Mouse (Mus musculus) hindbrain, embryonic 13.5 days (tissue): ENCODE results near the gene BC067074. TPM values are rescaled to one million over a fixed set of nuclear protein-coding genes. Genes with fewer than 3 reads are reported as not detected.

Experiments used
- ATAC-seq: fragments of 200-750 bp; cut with Nextera tagmentation; 2 replicates; pipeline ENCODE4 v1.8.0; 2017; ENCODE audit warnings: moderate TSS enrichment; ENCODE audit not compliant: low FRiP score
- H3K27ac ChIP-seq: fragments of 300-500 bp; sonication (generic); 2 replicates; pipeline ENCODE4 v1.5.1; 2015; ENCODE audit warnings: inconsistent platforms, mild to moderate bottlenecking, moderate library complexity
- H3K27me3 ChIP-seq: fragments of 300-500 bp; sonication (generic); 2 replicates; pipeline ENCODE4 v1.6.1; 2015; ENCODE audit warnings: mild to moderate bottlenecking, inconsistent platforms
- H3K36me3 ChIP-seq: fragments of 300-500 bp; sonication (generic); 2 replicates; pipeline ENCODE4 v1.6.1; 2015; ENCODE audit warnings: mild to moderate bottlenecking, inconsistent platforms
- H3K4me1 ChIP-seq: fragments of 300-500 bp; sonication (generic); replicated peaks from 2 replicates; pipeline ENCODE4 v1.6.1; 2015; ENCODE audit warnings: inconsistent platforms
- H3K4me2 ChIP-seq: fragments of 300-500 bp; sonication (generic); 2 replicates; pipeline ENCODE4 v1.6.1; 2015; ENCODE audit warnings: inconsistent platforms, mild to moderate bottlenecking, moderate library complexity
- H3K4me3 ChIP-seq: fragments of 300-500 bp; sonication (generic); 2 replicates; pipeline ENCODE4 v1.5.1; 2015; ENCODE audit warnings: mild to moderate bottlenecking, inconsistent platforms
- H3K9ac ChIP-seq: fragments of 300-500 bp; sonication (generic); 2 replicates; pipeline ENCODE4 v1.6.1; 2015; ENCODE audit warnings: mild to moderate bottlenecking, inconsistent platforms
- H3K9me3 ChIP-seq: fragments of 300-500 bp; sonication (generic); 2 replicates; pipeline ENCODE4 v1.6.1; 2016; ENCODE audit warnings: inconsistent platforms
- WGBS: fragments of 180-500 bp; shearing (Covaris S2); methylation state at CpG from one replicate; pipeline ENCODE4 v1.1.7; 2015; 5-methylcytosine and 5-hydroxymethylcytosine counted together
- polyA plus RNA-seq: library from polyadenylated mRNA; unstranded; fragments of >200 nt; fragmentation: Nextera tagmentation; extraction: Ambion mirVana; gene quantifications from 2 replicates; pipeline ENCODE4 v1.2.1, GENCODE M21; 2015

BC067074 gene
- polyA plus RNA-seq, 1 experiment from 2014 or later: 0.96 TPM

DNA sequence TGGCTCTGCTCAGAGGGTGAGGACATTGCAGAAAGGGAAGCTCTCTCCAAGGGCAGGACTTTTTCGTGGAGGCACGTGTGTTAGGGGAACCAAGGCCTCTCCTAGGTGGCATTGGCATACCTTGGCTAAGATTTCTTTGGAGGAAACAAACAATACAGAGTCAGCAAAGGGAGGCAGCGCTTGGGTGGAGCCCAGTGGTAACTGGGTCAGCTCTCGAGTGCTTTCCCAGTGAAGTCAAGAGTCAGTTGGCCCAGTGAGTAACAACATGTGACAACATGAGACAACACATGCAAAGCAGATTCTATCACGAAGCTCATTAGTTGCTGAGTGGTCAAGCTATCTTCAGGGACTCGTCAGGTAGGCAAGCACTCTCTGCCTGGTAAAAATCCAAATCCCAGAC is 40.4 kb downstream of the BC067074 start:
- Histone ChIP-seq H3K36me3 (no peaks in the 10 kb centered on the region), H3K27ac (no peak overlapping the region), H3K27me3 (no peaks in the 10 kb centered on the region), H3K4me2 (no peak overlapping the region), H3K4me1 (no peaks in the 10 kb centered on the region), H3K9ac (no peak overlapping the region), H3K4me3 (no peak overlapping the region), H3K9me3 (peaks cover 6% of the 10 kb centered on the region; the same call in 1 of the 2 replicates)
- WGBS: 86% methylated on average over 6 of the region's 6 CpGs
- ATAC-seq: no peak

DNA sequence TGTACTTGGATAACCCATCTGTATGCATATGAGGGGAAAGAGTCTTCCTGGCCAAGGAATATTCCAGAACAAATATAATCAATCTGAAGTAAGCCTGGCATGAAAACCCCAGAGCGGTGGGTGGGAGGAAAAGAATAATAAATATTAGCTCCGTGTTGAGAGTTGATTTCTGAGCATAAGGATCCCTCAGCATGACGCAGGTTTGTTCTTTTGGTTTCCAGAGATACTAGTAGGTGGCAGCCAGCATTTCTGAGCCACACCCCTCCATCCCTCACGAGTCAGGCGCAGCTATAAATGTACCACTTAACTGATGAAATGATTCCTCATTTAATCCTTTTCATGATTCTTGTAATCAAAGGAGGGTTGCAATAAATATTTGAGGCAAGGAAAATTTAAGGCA is 41.0 kb downstream of the BC067074 start:
- Histone ChIP-seq H3K4me3 (no peak overlapping the region), H3K27me3 (no peaks in the 10 kb centered on the region), H3K9me3 (peaks cover 6% of the 10 kb centered on the region; the same call in 1 of the 2 replicates), H3K4me1 (no peaks in the 10 kb centered on the region), H3K4me2 (no peak overlapping the region), H3K27ac (no peak overlapping the region), H3K9ac (no peak overlapping the region), H3K36me3 (no peaks in the 10 kb centered on the region)
- no peak for ATAC-seq
- WGBS: 85% methylated on average over 5 of the region's 5 CpGs

DNA sequence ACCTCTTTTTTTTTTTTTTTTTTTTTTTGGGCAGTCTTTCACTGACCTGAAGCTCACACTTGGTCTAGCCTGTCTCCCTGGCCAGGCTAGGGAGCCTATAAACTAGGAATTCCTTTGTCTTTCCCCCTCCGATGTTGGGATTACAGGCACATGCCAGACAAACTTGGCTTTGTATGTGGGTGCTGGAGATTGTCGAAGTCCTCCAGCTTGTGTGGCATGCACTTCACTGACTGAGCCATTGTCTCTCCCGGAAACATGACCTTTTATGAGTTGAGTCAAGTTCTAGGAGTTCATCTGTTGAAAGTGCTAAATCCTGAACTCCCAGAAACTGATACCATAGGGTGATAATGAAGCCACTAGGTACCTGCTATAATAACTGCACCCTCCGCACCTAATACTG is 41.8 kb downstream of the BC067074 start:
- Histone ChIP-seq H3K27me3 (no peaks in the 10 kb centered on the region), H3K36me3 (no peaks in the 10 kb centered on the region), H3K4me3 (no peak overlapping the region), H3K9ac (no peak overlapping the region), H3K9me3 (peaks cover 6% of the 10 kb centered on the region; the same call in 1 of the 2 replicates), H3K4me1 (no peaks in the 10 kb centered on the region), H3K4me2 (no peak overlapping the region), H3K27ac (no peak overlapping the region)
- ATAC-seq: no peak
- WGBS: 86% methylated on average over 4 of the region's 4 CpGs

DNA sequence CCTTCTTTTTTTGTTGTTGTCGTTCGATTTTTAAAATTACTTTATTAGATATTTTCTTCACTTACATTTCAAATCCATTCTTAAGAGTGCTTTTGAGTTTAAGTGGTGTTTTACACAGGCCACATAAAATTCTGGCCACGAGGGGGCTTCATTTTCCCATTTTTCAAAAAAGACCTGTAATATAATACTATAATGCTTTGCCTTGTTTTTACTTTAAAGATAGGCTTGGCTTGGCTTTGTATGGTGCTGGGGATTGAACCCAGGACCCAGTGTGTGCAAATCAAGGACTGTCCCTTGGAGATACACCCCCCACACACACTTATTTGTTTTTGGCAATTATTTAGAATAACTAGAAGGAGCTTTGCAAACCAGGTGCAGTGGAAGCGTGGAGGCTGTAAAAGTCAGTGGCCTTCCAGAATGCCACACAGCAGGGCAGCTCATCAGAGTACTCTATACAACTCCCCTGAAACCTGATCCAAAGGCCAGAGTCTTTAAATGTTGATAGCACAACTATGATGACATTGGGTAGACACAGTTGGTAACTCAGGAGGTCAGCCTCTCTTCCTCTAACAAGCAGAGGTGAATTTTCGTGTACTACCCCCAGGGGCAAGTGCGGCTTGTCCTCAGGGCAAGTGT is 44.4 kb downstream of the BC067074 start:
- peak; percentile 52; the same call in 1 of the 2 replicates for ATAC-seq
- no peaks in the 10 kb centered on the region for H3K4me1 ChIP-seq
- H3K9ac ChIP-seq: no peak overlapping the region
- no peaks in the 10 kb centered on the region for H3K27me3 ChIP-seq
- no peaks in the 10 kb centered on the region for H3K36me3 ChIP-seq
- H3K4me2 ChIP-seq: no peak overlapping the region
- no peak overlapping the region for H3K4me3 ChIP-seq
- WGBS: 59% methylated on average over 6 of the region's 6 CpGs
- no peaks in the 10 kb centered on the region for H3K9me3 ChIP-seq
- H3K27ac ChIP-seq: no peak overlapping the region

DNA sequence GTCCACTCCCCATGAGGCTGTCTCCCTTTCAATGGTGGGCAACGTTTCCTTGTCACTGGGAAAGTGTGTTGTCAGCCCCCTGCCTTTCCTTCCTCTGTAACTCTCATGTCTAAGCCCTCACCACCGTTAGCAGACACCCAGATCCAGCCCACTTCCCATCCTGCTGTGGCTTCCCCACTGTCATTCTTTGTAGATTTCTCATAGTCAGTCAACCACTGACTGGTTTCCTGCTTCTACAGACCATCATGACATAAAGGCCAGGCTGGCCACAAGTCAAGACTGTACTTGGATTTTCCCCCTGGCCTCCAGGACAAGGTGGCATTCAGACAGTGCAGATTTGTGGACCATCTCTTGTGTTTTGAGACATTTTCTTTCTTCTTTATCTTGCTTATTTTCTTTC is 47.7 kb downstream of the BC067074 start:
- WGBS: 61% methylated on average over 2 of the region's 2 CpGs
- Histone ChIP-seq H3K4me2 (no peak overlapping the region), H3K36me3 (no peaks in the 10 kb centered on the region), H3K27me3 (no peaks in the 10 kb centered on the region), H3K4me1 (no peaks in the 10 kb centered on the region), H3K9me3 (no peaks in the 10 kb centered on the region), H3K4me3 (no peak overlapping the region), H3K27ac (no peak overlapping the region), H3K9ac (no peak overlapping the region)
- ATAC-seq: no peak

DNA sequence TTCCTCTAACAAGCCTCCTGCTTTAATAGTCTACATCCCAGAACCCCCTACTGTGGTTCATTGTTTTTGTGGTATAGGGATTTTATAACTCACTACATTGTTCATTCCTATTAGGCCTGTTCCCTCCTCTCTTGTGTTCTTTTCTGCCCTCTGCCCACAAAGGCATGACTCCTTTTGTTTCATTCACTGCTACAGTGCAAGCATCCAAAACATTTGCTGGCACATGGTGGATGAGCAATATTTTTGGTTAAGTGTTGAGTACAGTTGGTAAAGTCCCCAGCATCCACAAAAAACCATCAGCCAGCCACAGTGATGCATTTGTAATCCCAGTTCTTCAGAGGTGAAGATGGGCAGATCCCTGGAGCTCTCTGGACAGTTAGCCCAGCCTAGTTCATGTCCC is 48.2 kb downstream of the BC067074 start:
- ATAC-seq: no peak
- Histone ChIP-seq H3K4me2 (no peak overlapping the region), H3K9ac (no peak overlapping the region), H3K27me3 (no peaks in the 10 kb centered on the region), H3K27ac (no peak overlapping the region), H3K9me3 (no peaks in the 10 kb centered on the region), H3K4me1 (no peaks in the 10 kb centered on the region), H3K36me3 (no peaks in the 10 kb centered on the region), H3K4me3 (no peak overlapping the region)

DNA sequence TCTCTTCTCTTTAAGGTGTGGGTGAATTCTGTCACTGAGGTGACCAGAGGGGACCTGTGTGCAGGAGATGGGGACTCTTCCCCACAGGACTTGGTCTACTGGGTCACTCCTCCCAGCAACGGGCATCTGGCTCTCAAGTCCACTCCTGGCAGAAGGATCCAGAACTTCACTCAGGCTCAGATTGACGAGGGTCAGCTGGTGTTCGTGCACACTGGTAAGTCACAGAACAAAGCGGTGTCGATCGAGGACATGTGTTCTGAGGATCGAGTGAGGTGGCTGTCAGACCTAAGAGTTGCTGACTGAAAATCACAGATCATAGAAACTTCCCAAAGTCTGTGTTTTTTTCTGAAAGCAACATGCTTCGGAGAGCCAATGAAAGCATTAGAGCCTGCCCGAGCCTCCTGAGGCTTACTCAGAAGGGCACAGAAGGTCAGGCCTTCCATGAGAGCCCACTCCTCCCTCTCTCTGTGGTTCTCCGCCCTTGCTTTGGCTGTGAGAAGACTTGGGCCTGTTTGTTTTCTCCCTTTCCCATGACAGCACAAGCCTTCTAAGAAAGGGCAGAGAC is 49.5 kb downstream of the BC067074 start:
- 68% methylated on average over 10 of the region's 10 CpGs for WGBS
- Histone ChIP-seq H3K4me1 (no peaks in the 10 kb centered on the region), H3K9me3 (no peaks in the 10 kb centered on the region), H3K4me2 (no peak overlapping the region), H3K9ac (no peak overlapping the region), H3K27me3 (no peaks in the 10 kb centered on the region), H3K4me3 (no peak overlapping the region), H3K36me3 (no peaks in the 10 kb centered on the region), H3K27ac (no peak overlapping the region)
- ATAC-seq: no peak

DNA sequence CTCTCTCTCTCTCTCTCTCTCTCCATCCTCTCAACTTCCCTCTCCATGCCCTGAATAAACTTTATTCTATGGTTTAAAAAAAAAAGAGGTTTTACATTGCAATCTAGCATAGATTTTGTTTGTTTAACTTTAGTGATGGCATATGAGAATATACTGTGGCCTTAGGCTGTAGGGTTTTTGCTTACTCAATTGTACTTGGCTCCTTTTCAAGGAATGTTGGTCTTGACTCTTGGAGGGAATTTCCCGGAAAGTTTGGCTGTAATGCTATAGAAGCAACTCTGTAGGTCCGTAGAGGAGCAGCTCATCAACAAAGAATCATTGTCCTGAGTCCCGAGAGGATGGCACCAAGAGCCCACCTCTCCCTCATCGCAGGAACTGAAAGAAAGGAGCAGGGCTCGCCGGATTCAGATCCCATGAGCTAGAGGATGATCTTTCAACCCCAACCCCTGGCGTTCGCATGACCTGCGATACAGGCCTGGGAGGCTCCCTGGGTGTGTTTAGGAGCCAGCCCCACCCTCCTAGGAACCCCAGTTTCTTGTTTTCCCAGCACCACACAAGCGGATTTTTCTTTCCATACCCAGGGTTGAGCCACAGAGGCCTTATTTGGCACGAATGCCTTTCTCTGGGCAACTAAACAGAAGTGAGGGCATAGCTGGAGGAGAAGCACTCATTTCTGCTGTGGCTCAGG is 57.9 kb downstream of the BC067074 start:
- ATAC-seq: no peak
- H3K9ac ChIP-seq: no peak overlapping the region
- no peak overlapping the region for H3K27ac ChIP-seq
- H3K4me2 ChIP-seq: no peak overlapping the region
- 0 out of 2 replicates have a peak, but pooled peaks cover 6% of the 10 kb centered on the region for H3K27me3 ChIP-seq
- no peaks in the 10 kb centered on the region for H3K36me3 ChIP-seq
- H3K4me1 ChIP-seq: peaks cover 12% of the 10 kb centered on the region
- H3K4me3 ChIP-seq: no peak overlapping the region
- WGBS: 59% methylated on average over 11 of the region's 11 CpGs
- H3K9me3 ChIP-seq: no peaks in the 10 kb centered on the region

DNA sequence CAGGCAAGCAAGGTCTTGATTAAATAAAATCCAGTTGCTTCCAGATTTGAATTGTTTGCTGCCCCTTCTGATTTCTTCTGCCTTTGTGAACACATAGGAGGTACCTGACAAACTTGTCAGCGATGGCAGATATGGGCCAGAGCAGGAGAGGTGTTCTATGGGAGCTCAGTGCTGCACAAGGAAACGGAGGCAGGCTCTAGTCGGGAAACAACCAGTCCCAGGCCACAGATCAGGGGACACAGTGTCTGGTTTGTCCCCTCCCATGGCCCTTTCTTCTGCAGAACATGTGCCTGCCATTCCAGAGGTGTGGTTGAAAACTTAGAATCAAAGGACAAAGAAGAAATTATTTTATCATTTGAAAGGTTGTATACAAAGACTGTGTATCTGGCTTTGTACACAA is 60.6 kb downstream of the BC067074 start:
- no peak overlapping the region for H3K4me2 ChIP-seq
- H3K27ac ChIP-seq: no peak overlapping the region
- no peaks in the 10 kb centered on the region for H3K36me3 ChIP-seq
- 69% methylated on average over 3 of the region's 3 CpGs for WGBS
- H3K4me1 ChIP-seq: peaks cover 12% of the 10 kb centered on the region
- H3K4me3 ChIP-seq: no peak overlapping the region
- H3K9me3 ChIP-seq: no peaks in the 10 kb centered on the region
- 0 out of 2 replicates have a peak, but pooled peaks cover 6% of the 10 kb centered on the region for H3K27me3 ChIP-seq
- ATAC-seq: no peak
- no peak overlapping the region for H3K9ac ChIP-seq

DNA sequence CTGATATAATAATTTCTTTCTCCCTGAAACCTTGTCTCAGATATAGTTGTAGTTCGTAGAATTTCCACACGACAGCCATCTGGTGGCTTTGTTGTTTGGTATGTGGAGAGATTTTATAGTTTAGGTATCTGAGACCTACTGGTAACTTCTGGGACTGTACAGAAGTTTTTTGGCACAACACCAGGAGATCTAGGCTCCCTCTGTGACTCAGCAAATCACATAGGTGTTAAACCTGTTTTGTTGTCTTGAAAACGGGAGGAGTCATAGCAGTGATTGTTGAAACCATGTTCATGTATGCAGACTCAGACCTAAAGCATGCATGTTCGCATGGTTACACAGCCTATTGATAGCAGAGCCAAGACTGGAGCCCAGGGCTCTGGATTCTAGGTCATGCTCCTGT is 61.0 kb downstream of the BC067074 start:
- ATAC-seq: no peak
- 0 out of 2 replicates have a peak, but pooled peaks cover 5% of the 10 kb centered on the region for H3K27me3 ChIP-seq
- H3K4me3 ChIP-seq: no peak overlapping the region
- H3K36me3 ChIP-seq: no peaks in the 10 kb centered on the region
- peaks cover 12% of the 10 kb centered on the region for H3K4me1 ChIP-seq
- 96% methylated on average over 4 of the region's 4 CpGs for WGBS
- H3K9ac ChIP-seq: no peak overlapping the region
- no peak overlapping the region for H3K4me2 ChIP-seq
- no peak overlapping the region for H3K27ac ChIP-seq
- no peaks in the 10 kb centered on the region for H3K9me3 ChIP-seq

DNA sequence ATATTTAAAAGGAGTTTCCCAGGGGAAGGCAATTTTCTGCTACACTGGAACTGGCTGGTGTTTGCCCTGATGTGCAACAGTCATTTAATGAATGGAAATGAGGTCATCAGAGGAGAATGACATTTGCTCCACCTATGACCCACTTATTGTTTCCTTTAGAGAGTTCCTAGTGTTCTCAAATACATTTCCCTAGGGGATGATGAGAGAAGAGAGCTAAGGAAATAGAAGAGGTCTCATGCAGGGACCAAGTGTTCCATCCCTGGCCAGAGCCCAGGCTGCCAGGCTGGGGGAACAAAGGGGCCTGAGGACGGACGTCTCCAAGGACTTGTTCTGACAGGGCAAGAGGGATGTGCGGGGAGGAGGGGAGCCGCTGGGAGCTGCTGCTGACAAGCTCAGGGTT is 62.1 kb downstream of the BC067074 start:
- no peaks in the 10 kb centered on the region for H3K27me3 ChIP-seq
- peaks cover 12% of the 10 kb centered on the region for H3K4me1 ChIP-seq
- ATAC-seq: peak; percentile 35; the same call in 1 of the 2 replicates
- H3K9ac ChIP-seq: no peak overlapping the region
- WGBS: 2% methylated on average over 4 of the region's 4 CpGs
- no peak overlapping the region for H3K4me2 ChIP-seq
- no peak overlapping the region for H3K27ac ChIP-seq
- H3K36me3 ChIP-seq: no peaks in the 10 kb centered on the region
- H3K9me3 ChIP-seq: no peaks in the 10 kb centered on the region
- no peak overlapping the region for H3K4me3 ChIP-seq

DNA sequence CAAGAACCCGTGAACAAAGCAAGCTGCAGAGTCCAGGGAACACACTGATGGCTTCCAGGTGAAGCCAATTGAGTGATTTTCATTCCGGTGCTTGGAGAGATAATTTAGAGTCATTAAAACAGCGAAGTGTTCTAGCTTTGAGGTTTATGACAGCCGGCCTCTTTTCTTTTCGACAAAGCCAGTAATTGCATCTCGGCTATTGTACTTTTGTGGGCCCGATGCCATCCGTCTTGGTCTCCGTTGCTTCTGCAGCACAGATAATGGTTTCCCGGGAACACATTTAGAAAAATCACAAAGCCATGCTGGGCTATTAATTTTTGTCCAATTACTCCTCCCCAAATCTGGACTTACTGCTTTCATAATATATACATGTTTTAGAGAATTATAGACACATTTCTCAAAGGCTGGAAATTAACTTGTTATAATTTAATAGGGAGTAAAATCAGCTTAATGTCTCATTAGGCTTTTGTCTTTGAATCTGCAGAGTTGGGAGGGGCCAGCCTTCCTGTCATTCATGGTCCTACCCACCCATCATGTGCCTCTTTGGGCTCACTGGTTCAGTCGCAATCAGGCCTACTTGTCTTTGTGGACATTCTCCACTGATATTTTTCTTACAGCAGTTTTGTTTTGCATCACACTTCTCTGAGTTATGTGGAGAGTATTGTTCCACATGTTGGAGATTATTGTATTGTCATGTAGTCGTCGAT is 64.6 kb downstream of the BC067074 start:
- no peaks in the 10 kb centered on the region for H3K9me3 ChIP-seq
- no peak overlapping the region for H3K9ac ChIP-seq
- no peak overlapping the region for H3K27ac ChIP-seq
- no peak overlapping the region for H3K4me2 ChIP-seq
- no peaks in the 10 kb centered on the region for H3K27me3 ChIP-seq
- peaks cover 12% of the 10 kb centered on the region for H3K4me1 ChIP-seq
- H3K36me3 ChIP-seq: no peaks in the 10 kb centered on the region
- no peak for ATAC-seq
- WGBS: 54% methylated on average over 13 of the region's 13 CpGs
- no peak overlapping the region for H3K4me3 ChIP-seq
